Mouse (Mus musculus) G1E (cell line): ENCODE results near the gene Alg2.

Source experiments
- CTCF ChIP-seq: IDR thresholded peaks from 2 replicates; pipeline ENCODE4 v1.5.1; 2012; ENCODE audit warnings: low read depth, low read length, inconsistent platforms, mixed read lengths
- GATA1 ChIP-seq: IDR thresholded peaks from 2 replicates; pipeline ENCODE4 v1.6.1; 2012; ENCODE audit warnings: borderline replicate concordance, low read length, inconsistent platforms, mixed read lengths
- GATA2 ChIP-seq: IDR thresholded peaks from 2 replicates; pipeline ENCODE4 v1.6.1; 2012; ENCODE audit warnings: low read depth, low read length, inconsistent platforms, borderline replicate concordance
- POLR2AphosphoS5 ChIP-seq: IDR thresholded peaks from 2 replicates; pipeline ENCODE4 v1.6.1; 2012; ENCODE audit warnings: low read depth, low read length, inconsistent platforms; ENCODE audit not compliant: insufficient replicate concordance
- TAL1 ChIP-seq: conservative IDR thresholded peaks from 2 replicates; pipeline ENCODE4 v1.6.1; 2012; ENCODE audit warnings: low read depth, low read length, inconsistent platforms, mixed read lengths

- TF ChIP-seq CTCF (no peak), TAL1 (no peak), GATA1 (no peak), POLR2AphosphoS5 (no peak), GATA2 (no peak)
These were observed 45.9 kb upstream of the Alg2 start for GRCm38 (mm10) chr4:47520076-47520475.
